Mouse (Mus musculus): ENCODE results near the gene Dixdc1. TPM values are rescaled to one million over a fixed set of nuclear protein-coding genes. Genes with fewer than 3 reads are reported as not detected.

Dixdc1 gene
- total and polyA plus RNA-seq, 2 experiments from 2014 or later: 28.6 to 33.3 TPM

- Histone ChIP-seq H3K4me1 (ENCODE audit: insufficient read depth, low read length) (peaks cover 6% of the 10 kb centered on the region; the same call in 1 of the 2 replicates), H3K27ac (ENCODE audit: low read depth, low read length) (no peak overlapping the region), H3K36me3 (ENCODE audit: insufficient read depth, low read length) (peaks cover 8% of the 10 kb centered on the region; the same call in 1 of the 2 replicates), H3K4me2 (ENCODE audit: low read depth, low read length, poor library complexity, severe bottlenecking) (no peak overlapping the region), H3K4me3 (ENCODE audit: low read depth, low read length) (no peak overlapping the region), H3K9me3 (ENCODE audit: low read length) (no peaks in the 10 kb centered on the region), H3K27me3 (ENCODE audit: insufficient read depth, low read length) (no peaks in the 10 kb centered on the region), H3K9ac (replicated peaks; ENCODE audit: low read length, poor library complexity, severe bottlenecking) (no peak overlapping the region)
- ATAC-seq (ENCODE audit: low FRiP score) (no peak), DNase-seq (ENCODE audit: low spot score) (no peak)
- TF ChIP-seq CTCF (IDR thresholded peaks at IDR 0.05): no peak
- 82% methylated on average over 6 of the region's 6 CpGs for WGBS
These were observed 44.2 kb downstream of the Dixdc1 start for GRCm38 (mm10) chr9:50695153-50695552.

GRCm38 (mm10) chr9:50693631-50694030, 45.7 kb downstream of the Dixdc1 start:
- DNase-seq (ENCODE audit: low spot score): peak; percentile 58

GRCm38 (mm10) chr9:50692626-50693580, 46.4 kb downstream of the Dixdc1 start:
- peaks cover 27% of the 10 kb centered on the region for H3K36me3 ChIP-seq (ENCODE audit: insufficient read depth, low read length)
- 24% methylated on average over 13 of the region's 13 CpGs for WGBS
- no peak for DNase-seq (ENCODE audit: low spot score)

More at GRCm38 (mm10) chr9:50693631-50694030, 45.7 kb downstream of the Dixdc1 start:
- Histone ChIP-seq H3K36me3 (ENCODE audit: insufficient read depth, low read length) (peaks cover 20% of the 10 kb centered on the region), H3K9me3 (ENCODE audit: low read length) (no peaks in the 10 kb centered on the region), H3K9ac (replicated peaks; ENCODE audit: low read length, poor library complexity, severe bottlenecking) (no peak overlapping the region), H3K27ac (ENCODE audit: low read depth, low read length) (no peak overlapping the region), H3K27me3 (ENCODE audit: insufficient read depth, low read length) (no peaks in the 10 kb centered on the region), H3K4me3 (ENCODE audit: low read depth, low read length) (no peak overlapping the region), H3K4me2 (ENCODE audit: low read depth, low read length, poor library complexity, severe bottlenecking) (no peak overlapping the region), H3K4me1 (ENCODE audit: insufficient read depth, low read length) (peaks cover 6% of the 10 kb centered on the region; the same call in 1 of the 2 replicates)
- peak; percentile 80 for TF ChIP-seq CTCF (IDR thresholded peaks at IDR 0.05)
- WGBS: 23% methylated on average over 10 of the region's 10 CpGs
- ATAC-seq (ENCODE audit: low FRiP score): 0 out of 2 replicates have a peak, but pooled peaks have one; percentile 35

GRCm38 (mm10) chr9:50686866-50687652, 52.3 kb downstream of the Dixdc1 start:
- Histone ChIP-seq H3K4me3 (ENCODE audit: low read depth, low read length) (no peak overlapping the region), H3K9me3 (ENCODE audit: low read length) (no peaks in the 10 kb centered on the region), H3K27me3 (ENCODE audit: insufficient read depth, low read length) (no peaks in the 10 kb centered on the region), H3K9ac (replicated peaks; ENCODE audit: low read length, poor library complexity, severe bottlenecking) (no peak overlapping the region), H3K27ac (ENCODE audit: low read depth, low read length) (no peak overlapping the region), H3K36me3 (ENCODE audit: insufficient read depth, low read length) (peaks cover 59% of the 10 kb centered on the region), H3K4me2 (ENCODE audit: low read depth, low read length, poor library complexity, severe bottlenecking) (no peak overlapping the region), H3K4me1 (ENCODE audit: insufficient read depth, low read length) (no peaks in the 10 kb centered on the region)
- WGBS: 77% methylated on average over 6 of the region's 6 CpGs
- DNase-seq (ENCODE audit: low spot score) (no peak), ATAC-seq (ENCODE audit: low FRiP score) (no peak)
- TF ChIP-seq CTCF (IDR thresholded peaks at IDR 0.05): no peak

More at GRCm38 (mm10) chr9:50692626-50693580, 46.4 kb downstream of the Dixdc1 start:
- TF ChIP-seq CTCF (IDR thresholded peaks at IDR 0.05): no peak
- no peak overlapping the region for H3K4me2 ChIP-seq (ENCODE audit: low read depth, low read length, poor library complexity, severe bottlenecking)
- ATAC-seq (ENCODE audit: low FRiP score): no peak
- H3K4me1 ChIP-seq (ENCODE audit: insufficient read depth, low read length): peaks cover 6% of the 10 kb centered on the region; the same call in 1 of the 2 replicates
- H3K27me3 ChIP-seq (ENCODE audit: insufficient read depth, low read length): no peaks in the 10 kb centered on the region
- H3K9me3 ChIP-seq (ENCODE audit: low read length): no peaks in the 10 kb centered on the region
- H3K9ac ChIP-seq (replicated peaks; ENCODE audit: low read length, poor library complexity, severe bottlenecking): no peak overlapping the region
- H3K4me3 ChIP-seq (ENCODE audit: low read depth, low read length): no peak overlapping the region
- H3K27ac ChIP-seq (ENCODE audit: low read depth, low read length): no peak overlapping the region

- Histone ChIP-seq H3K36me3 (ENCODE audit: insufficient read depth, low read length) (peaks cover 54% of the 10 kb centered on the region), H3K27ac (ENCODE audit: low read depth, low read length) (no peak overlapping the region), H3K9ac (replicated peaks; ENCODE audit: low read length, poor library complexity, severe bottlenecking) (no peak overlapping the region), H3K27me3 (ENCODE audit: insufficient read depth, low read length) (no peaks in the 10 kb centered on the region), H3K9me3 (ENCODE audit: low read length) (no peaks in the 10 kb centered on the region), H3K4me1 (ENCODE audit: insufficient read depth, low read length) (no peaks in the 10 kb centered on the region), H3K4me3 (ENCODE audit: low read depth, low read length) (no peak overlapping the region), H3K4me2 (ENCODE audit: low read depth, low read length, poor library complexity, severe bottlenecking) (no peak overlapping the region)
- ATAC-seq (ENCODE audit: low FRiP score) (no peak), DNase-seq (ENCODE audit: low spot score) (no peak)
- 62% methylated on average over 7 of the region's 7 CpGs for WGBS
- no peak for TF ChIP-seq CTCF (IDR thresholded peaks at IDR 0.05)
These were observed 57.6 kb downstream of the Dixdc1 start for GRCm38 (mm10) chr9:50681727-50682126.
